Mouse (Mus musculus) natural killer cell, adult 2 months (primary cell): ENCODE data around the gene Treml1.
A peak's percentile ranks its signal among the peaks of the same experiment; 100 is the strongest.

Source experiments
- DNase-seq, 2 experiments: peaks; one replicate each; pipeline ENCODE4 v3.0.0; 2022; ENCODE audit warnings: low spot score in 2 of 2

The Treml1 gene

GRCm38 (mm10) chr17:48408526-48409291 lies 49.0 kb downstream of the Treml1 start:
- peak; percentile 65 to 84 for DNase-seq

- peak; percentile 100 for DNase-seq
These were observed 49.9 kb downstream of the Treml1 start, which contains the start of the genes Nfya and Oard1 for GRCm38 (mm10) chr17:48409380-48410298. Nfya (minus strand) TSS chr17:48409906. Oard1 (plus strand) TSS chr17:48410014.

- no peak for DNase-seq
These were observed 50.6 kb downstream of the Treml1 start for GRCm38 (mm10) chr17:48410299-48410785.

- no peak for DNase-seq
These were observed 51.5 kb downstream of the Treml1 start for GRCm38 (mm10) chr17:48411241-48411640.

GRCm38 (mm10) chr17:48416011-48416410 lies 56.3 kb downstream of the Treml1 start:
- no peak for DNase-seq
